Mouse (Mus musculus): ENCODE measurements around the gene Mfsd7a. TPM values are rescaled to one million over a fixed set of nuclear protein-coding genes. Genes with fewer than 3 reads are reported as not detected.

Mfsd7a gene
- polyA plus RNA-seq, 1 experiment, result 17.1 TPM

- peak; percentile 61 to 88 (median 63) for TF ChIP-seq MYOD1 (IDR thresholded peaks at IDR 0.05; ENCODE audit: control insufficient read depth in 1 of 3, insufficient read length in 2 of 3, low read depth in 2 of 3)
- peak; percentile 85 for TF ChIP-seq TCF12 (IDR thresholded peaks at IDR 0.05; ENCODE audit: insufficient read depth, poor library complexity, severe bottlenecking)
- no peak for TF ChIP-seq POLR2A (IDR thresholded peaks at IDR 0.05; ENCODE audit: insufficient read length, low read depth)
- no peak for TF ChIP-seq USF1 (IDR thresholded peaks at IDR 0.05; ENCODE audit: low read depth)
- TF ChIP-seq TCF3 (IDR thresholded peaks at IDR 0.05; ENCODE audit: insufficient read length, low read depth), result peak; percentile 57
- TF ChIP-seq CEBPB (IDR thresholded peaks at IDR 0.05; ENCODE audit: insufficient read depth, poor library complexity, severe bottlenecking), result no peak
- no peak for TF ChIP-seq MAX (IDR thresholded peaks at IDR 0.05; ENCODE audit: low read depth)
- TF ChIP-seq MYOG (IDR thresholded peaks at IDR 0.05; ENCODE audit: control insufficient read depth in 1 of 3, insufficient read depth in 1 of 3, insufficient read length in 2 of 3, low read depth in 2 of 3), result peak; percentile 67 to 95 (median 91)
- Histone ChIP-seq H3K4me3 (no peak overlapping the region), H3K4me2 (ENCODE audit: low read depth) (no peak overlapping the region), H3K36me3 (ENCODE audit: control insufficient read depth, insufficient read depth) (no peaks in the 10 kb centered on the region), H3K27me3 (ENCODE audit: control insufficient read depth, insufficient read depth, insufficient read length) (no peaks in the 10 kb centered on the region), H3ac (ENCODE audit: control insufficient read depth, insufficient read length) (no peak overlapping the region), H3K79me2 (ENCODE audit: control insufficient read depth, insufficient read depth) (no peaks in the 10 kb centered on the region)
Observed at GRCm38 (mm10) chr5:108452422-108452821, 3.7 kb upstream of the Mfsd7a start.

DNA sequence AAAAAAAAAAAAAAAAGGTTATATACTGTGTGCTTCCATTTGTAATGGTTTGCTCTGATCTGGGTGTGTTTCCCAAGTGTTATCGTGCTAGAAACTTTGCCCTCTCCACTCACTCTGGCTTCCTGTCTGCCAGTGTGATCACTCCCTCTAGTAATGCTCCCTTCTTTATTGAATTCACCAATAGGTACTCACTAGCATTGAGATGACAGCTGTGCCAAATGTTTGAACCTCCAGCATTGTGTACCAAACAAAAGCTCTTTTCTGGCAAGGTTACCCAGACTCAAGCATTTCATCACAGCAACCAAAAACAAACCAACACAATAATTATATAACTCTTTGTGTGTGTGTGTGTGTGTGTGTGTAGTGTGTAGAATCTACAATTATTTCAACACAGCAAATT is 2.9 kb upstream of the Mfsd7a start:
- TF ChIP-seq POLR2AphosphoS2 (IDR thresholded peaks at IDR 0.05; ENCODE audit: insufficient read length, low read depth) (no peak), CEBPB (IDR thresholded peaks at IDR 0.05; ENCODE audit: insufficient read depth, poor library complexity, severe bottlenecking) (no peak), REST (IDR thresholded peaks at IDR 0.05; ENCODE audit: insufficient read depth, insufficient read length) (no peak), E2F4 (IDR thresholded peaks at IDR 0.05; ENCODE audit: insufficient read depth) (no peak), SRF (IDR thresholded peaks at IDR 0.05; ENCODE audit: control insufficient read depth, insufficient read length, low read depth) (no peak), TCF3 (IDR thresholded peaks at IDR 0.05; ENCODE audit: insufficient read length, low read depth) (no peak), MAX (IDR thresholded peaks at IDR 0.05; ENCODE audit: low read depth) (no peak), MYOG (IDR thresholded peaks at IDR 0.05; ENCODE audit: control insufficient read depth in 1 of 3, insufficient read depth in 1 of 3, insufficient read length in 2 of 3, low read depth in 2 of 3) (no peak), POLR2A (IDR thresholded peaks at IDR 0.05; ENCODE audit: insufficient read length, low read depth) (no peak), TCF12 (IDR thresholded peaks at IDR 0.05; ENCODE audit: insufficient read depth, poor library complexity, severe bottlenecking) (no peak), MYOD1 (IDR thresholded peaks at IDR 0.05; ENCODE audit: control insufficient read depth in 1 of 3, insufficient read length in 2 of 3, low read depth in 2 of 3) (no peak), USF1 (IDR thresholded peaks at IDR 0.05; ENCODE audit: low read depth) (no peak)
- no peak overlapping the region for H3K4me3 ChIP-seq
- H3K36me3 ChIP-seq (ENCODE audit: control insufficient read depth, insufficient read depth), result no peaks in the 10 kb centered on the region
- H3K4me2 ChIP-seq (ENCODE audit: low read depth), result no peak overlapping the region
- no peaks in the 10 kb centered on the region for H3K79me2 ChIP-seq (ENCODE audit: control insufficient read depth, insufficient read depth)
- H3K27me3 ChIP-seq (ENCODE audit: control insufficient read depth, insufficient read depth, insufficient read length), result no peaks in the 10 kb centered on the region
- H3ac ChIP-seq (ENCODE audit: control insufficient read depth, insufficient read length), result no peak overlapping the region

DNA sequence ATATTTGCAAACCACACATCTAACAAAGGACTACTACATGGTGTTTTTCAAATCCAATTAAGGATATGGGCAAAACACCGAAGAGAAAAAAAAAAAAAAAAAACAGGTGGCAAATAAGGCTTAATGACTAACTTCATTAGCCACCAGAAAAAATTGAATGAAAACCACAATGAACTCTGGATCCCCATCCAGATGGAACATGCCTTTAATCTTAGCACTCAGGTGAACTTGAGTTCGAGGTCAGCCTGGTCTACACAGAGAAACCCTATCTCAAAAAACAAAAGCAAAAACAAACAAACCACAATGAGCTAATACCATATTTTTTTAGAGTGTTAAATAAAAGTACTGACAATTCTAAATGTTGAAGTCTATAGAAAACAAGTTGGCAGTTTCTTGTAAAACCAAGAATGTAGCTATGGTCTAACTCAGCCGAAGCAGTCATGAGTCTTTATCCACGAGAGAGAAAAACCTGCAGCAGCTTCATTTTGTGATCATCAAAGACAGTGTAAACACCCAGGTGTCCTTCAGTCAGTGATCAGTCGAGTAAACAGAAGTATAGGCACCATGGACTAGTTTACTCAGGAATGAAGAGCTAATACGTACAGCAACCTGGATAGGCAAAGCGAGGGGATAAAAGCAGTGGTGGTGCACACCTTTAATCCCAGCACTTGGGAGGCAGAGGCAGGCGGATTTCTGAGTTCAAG is 2.3 kb upstream of the Mfsd7a start:
- H3K79me2 ChIP-seq (ENCODE audit: control insufficient read depth, insufficient read depth), result no peaks in the 10 kb centered on the region
- H3K4me3 ChIP-seq, result no peak overlapping the region
- H3K4me2 ChIP-seq (ENCODE audit: low read depth), result no peak overlapping the region
- no peak overlapping the region for H3ac ChIP-seq (ENCODE audit: control insufficient read depth, insufficient read length)
- no peak for TF ChIP-seq MAX (IDR thresholded peaks at IDR 0.05; ENCODE audit: low read depth)
- no peak for TF ChIP-seq MYOG (IDR thresholded peaks at IDR 0.05; ENCODE audit: control insufficient read depth in 1 of 3, insufficient read depth in 1 of 3, insufficient read length in 2 of 3, low read depth in 2 of 3)
- TF ChIP-seq POLR2AphosphoS2 (IDR thresholded peaks at IDR 0.05; ENCODE audit: insufficient read length, low read depth), result no peak
- no peak for TF ChIP-seq TCF3 (IDR thresholded peaks at IDR 0.05; ENCODE audit: insufficient read length, low read depth)
- TF ChIP-seq TCF12 (IDR thresholded peaks at IDR 0.05; ENCODE audit: insufficient read depth, poor library complexity, severe bottlenecking), result no peak
- TF ChIP-seq USF1 (IDR thresholded peaks at IDR 0.05; ENCODE audit: low read depth), result no peak
- TF ChIP-seq REST (IDR thresholded peaks at IDR 0.05; ENCODE audit: insufficient read depth, insufficient read length), result no peak
- no peak for TF ChIP-seq MYOD1 (IDR thresholded peaks at IDR 0.05; ENCODE audit: control insufficient read depth in 1 of 3, insufficient read length in 2 of 3, low read depth in 2 of 3)
- TF ChIP-seq POLR2A (IDR thresholded peaks at IDR 0.05; ENCODE audit: insufficient read length, low read depth), result no peak
- TF ChIP-seq SRF (IDR thresholded peaks at IDR 0.05; ENCODE audit: control insufficient read depth, insufficient read length, low read depth), result no peak
- TF ChIP-seq CEBPB (IDR thresholded peaks at IDR 0.05; ENCODE audit: insufficient read depth, poor library complexity, severe bottlenecking), result no peak
- no peak for TF ChIP-seq E2F4 (IDR thresholded peaks at IDR 0.05; ENCODE audit: insufficient read depth)
- no peaks in the 10 kb centered on the region for H3K36me3 ChIP-seq (ENCODE audit: control insufficient read depth, insufficient read depth)
- H3K27me3 ChIP-seq (ENCODE audit: control insufficient read depth, insufficient read depth, insufficient read length), result no peaks in the 10 kb centered on the region

- Histone ChIP-seq H3K36me3 (ENCODE audit: control insufficient read depth, insufficient read depth) (no peaks in the 10 kb centered on the region), H3ac (ENCODE audit: control insufficient read depth, insufficient read length) (no peak overlapping the region), H3K4me2 (ENCODE audit: low read depth) (peak overlapping the region; percentile 79), H3K27me3 (ENCODE audit: control insufficient read depth, insufficient read depth, insufficient read length) (no peaks in the 10 kb centered on the region), H3K4me3 (peak overlapping the region; percentile 31), H3K79me2 (ENCODE audit: control insufficient read depth, insufficient read depth) (no peaks in the 10 kb centered on the region)
- no peak for TF ChIP-seq SRF (IDR thresholded peaks at IDR 0.05; ENCODE audit: control insufficient read depth, insufficient read length, low read depth)
Observed at GRCm38 (mm10) chr5:108447857-108448256, 834 bp downstream of the Mfsd7a start.

DNA sequence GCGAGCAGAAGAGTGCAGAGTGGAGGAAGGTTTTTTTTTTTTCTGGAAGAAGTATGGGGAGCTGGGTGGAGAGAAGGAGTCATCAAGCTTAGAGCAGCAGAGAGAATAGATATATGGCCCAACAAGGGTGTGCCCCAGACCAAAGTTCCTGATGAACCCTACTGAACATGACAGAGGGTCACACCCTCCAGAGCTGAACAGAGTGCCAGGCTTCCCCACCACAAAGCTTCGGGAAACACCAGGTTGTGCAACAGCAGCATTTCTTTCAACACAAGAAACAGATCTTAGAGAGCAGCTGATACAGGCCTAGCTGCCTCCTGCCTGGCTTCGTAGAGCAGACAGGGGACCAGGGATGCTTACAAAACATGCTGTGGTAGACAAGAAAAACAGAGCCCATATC is 1.7 kb downstream of the Mfsd7a start:
- no peaks in the 10 kb centered on the region for H3K79me2 ChIP-seq (ENCODE audit: control insufficient read depth, insufficient read depth)
- no peaks in the 10 kb centered on the region for H3K27me3 ChIP-seq (ENCODE audit: control insufficient read depth, insufficient read depth, insufficient read length)
- H3ac ChIP-seq (ENCODE audit: control insufficient read depth, insufficient read length), result no peak overlapping the region
- H3K4me2 ChIP-seq (ENCODE audit: low read depth), result peak overlapping the region; percentile 79
- H3K4me3 ChIP-seq, result peak overlapping the region; percentile 31
- peaks cover 2% of the 10 kb centered on the region for H3K36me3 ChIP-seq (ENCODE audit: control insufficient read depth, insufficient read depth)
- no peak for TF ChIP-seq USF1 (IDR thresholded peaks at IDR 0.05; ENCODE audit: low read depth)
- TF ChIP-seq TCF12 (IDR thresholded peaks at IDR 0.05; ENCODE audit: insufficient read depth, poor library complexity, severe bottlenecking), result no peak
- TF ChIP-seq MAX (IDR thresholded peaks at IDR 0.05; ENCODE audit: low read depth), result no peak
- TF ChIP-seq MYOG (IDR thresholded peaks at IDR 0.05; ENCODE audit: control insufficient read depth in 1 of 3, insufficient read depth in 1 of 3, insufficient read length in 2 of 3, low read depth in 2 of 3), result peak in 1 of 3 experiments; percentile 20
- TF ChIP-seq REST (IDR thresholded peaks at IDR 0.05; ENCODE audit: insufficient read depth, insufficient read length), result no peak
- TF ChIP-seq MYOD1 (IDR thresholded peaks at IDR 0.05; ENCODE audit: control insufficient read depth in 1 of 3, insufficient read length in 2 of 3, low read depth in 2 of 3), result no peak
- TF ChIP-seq POLR2A (IDR thresholded peaks at IDR 0.05; ENCODE audit: insufficient read length, low read depth), result no peak
- no peak for TF ChIP-seq SRF (IDR thresholded peaks at IDR 0.05; ENCODE audit: control insufficient read depth, insufficient read length, low read depth)
- no peak for TF ChIP-seq POLR2AphosphoS2 (IDR thresholded peaks at IDR 0.05; ENCODE audit: insufficient read length, low read depth)
- no peak for TF ChIP-seq TCF3 (IDR thresholded peaks at IDR 0.05; ENCODE audit: insufficient read length, low read depth)
- no peak for TF ChIP-seq E2F4 (IDR thresholded peaks at IDR 0.05; ENCODE audit: insufficient read depth)
- TF ChIP-seq CEBPB (IDR thresholded peaks at IDR 0.05; ENCODE audit: insufficient read depth, poor library complexity, severe bottlenecking), result peak; percentile 36; the same call in 1 of the 2 replicates
